Mouse (Mus musculus) skeletal muscle tissue, adult 2 months (tissue): ENCODE data around the gene Evi5.

Source experiments
- DNase-seq: peaks from one replicate; pipeline ENCODE4 v3.0.0-alpha.2; 2012; ENCODE audit warnings: low read depth, low spot score

The Evi5 gene

GRCm38 (mm10) chr5:107708124-107708797, 166.6 kb downstream of the Evi5 start:
- no peak for DNase-seq

GRCm38 (mm10) chr5:107706262-107706661, 168.6 kb downstream of the Evi5 start:
- no peak for DNase-seq

- DNase-seq = no peak
Observed at GRCm38 (mm10) chr5:107705756-107706155, 169.2 kb downstream of the Evi5 start.

- DNase-seq = no peak
Observed at GRCm38 (mm10) chr5:107703207-107703763, 171.6 kb downstream of the Evi5 start.

GRCm38 (mm10) chr5:107701658-107702057, 173.2 kb downstream of the Evi5 start:
- DNase-seq = no peak

GRCm38 (mm10) chr5:107700873-107701272, 174.0 kb downstream of the Evi5 start:
- DNase-seq = no peak

GRCm38 (mm10) chr5:107698888-107699287, 176.0 kb downstream of the Evi5 start:
- DNase-seq = no peak

- no peak for DNase-seq
Observed at GRCm38 (mm10) chr5:107695019-107695418, 179.9 kb downstream of the Evi5 start.
